Mouse (Mus musculus) intestine, embryonic 16.5 days (tissue): ENCODE results near the gene Cldn18. TPM values are rescaled to one million over a fixed set of nuclear protein-coding genes. Genes with fewer than 3 reads are reported as not detected.

Experiments
- ATAC-seq: fragments of 200-750 bp; cut with Nextera tagmentation; 2 replicates; pipeline ENCODE4 v1.8.0; 2017; ENCODE audit warnings: moderate TSS enrichment, moderate library complexity
- H3K27ac ChIP-seq: fragments of 300-500 bp; sonication (generic); 2 replicates; pipeline ENCODE4 v1.5.1; 2014; ENCODE audit warnings: mild to moderate bottlenecking, low read length
- H3K27me3 ChIP-seq: fragments of 300-500 bp; sonication (generic); replicated peaks from 2 replicates; pipeline ENCODE4 v1.6.1; 2014; ENCODE audit warnings: low read length, control low read depth, mixed read lengths; ENCODE audit not compliant: control insufficient read depth, insufficient read depth
- H3K36me3 ChIP-seq: fragments of 300-500 bp; sonication (generic); 2 replicates; pipeline ENCODE4 v1.6.1; 2014; ENCODE audit warnings: low read length, control low read depth; ENCODE audit not compliant: control insufficient read depth, insufficient read depth
- H3K4me1 ChIP-seq: fragments of 300-500 bp; sonication (generic); 2 replicates; pipeline ENCODE4 v1.6.1; 2014; ENCODE audit warnings: low read length, control low read depth, mixed read lengths; ENCODE audit not compliant: control insufficient read depth, insufficient read depth
- H3K4me2 ChIP-seq: fragments of 300-500 bp; sonication (generic); 2 replicates; pipeline ENCODE4 v1.6.1; 2014; ENCODE audit warnings: low read depth, low read length, control low read depth
- H3K4me3 ChIP-seq: fragments of 300-500 bp; sonication (generic); 2 replicates; pipeline ENCODE4 v1.5.1; 2014; ENCODE audit warnings: mild to moderate bottlenecking, low read length
- H3K9ac ChIP-seq: fragments of 300-500 bp; sonication (generic); 2 replicates; pipeline ENCODE4 v1.6.1; 2014; ENCODE audit warnings: low read depth, low read length
- H3K9me3 ChIP-seq: fragments of 300-500 bp; sonication (generic); 2 replicates; pipeline ENCODE4 v1.6.1; 2016; ENCODE audit warnings: low read length, control low read depth; ENCODE audit not compliant: control insufficient read depth
- WGBS: fragments of 180-500 bp; shearing (Covaris S2); extraction: QIAGEN DNeasy Blood & Tissue Kit; methylation state at CpG from one replicate; pipeline ENCODE4 v1.1.7; 2014; 5-methylcytosine and 5-hydroxymethylcytosine counted together
- polyA plus RNA-seq: library from polyadenylated mRNA; unstranded; fragments of >200 nt; fragmentation: Nextera tagmentation; extraction: Ambion mirVana; gene quantifications from 2 replicates; pipeline ENCODE4 v1.2.1, GENCODE M21; 2015

The Cldn18 gene
- polyA plus RNA-seq, 1 experiment from 2014 or later: 1.1 TPM

DNA sequence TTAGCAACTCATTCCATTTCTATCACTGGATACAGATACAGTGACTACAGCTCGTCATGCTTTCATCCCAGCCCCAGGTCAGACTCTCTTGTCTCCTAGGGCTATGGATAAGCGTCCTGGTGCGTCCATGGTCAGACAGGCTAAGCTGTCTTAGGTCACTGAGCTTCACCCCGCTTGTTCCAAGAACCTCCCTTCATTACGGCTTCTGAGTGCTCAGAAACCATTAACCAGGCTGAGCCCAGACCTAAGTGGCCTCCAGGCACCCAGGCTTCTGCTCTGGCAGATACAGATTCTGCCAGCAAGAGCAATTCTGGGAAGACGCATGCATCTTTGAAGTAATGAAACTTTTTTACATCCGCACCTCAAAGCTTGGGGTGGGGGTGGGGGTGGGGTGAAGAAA lies 26.7 kb downstream of the Cldn18 start:
- Histone ChIP-seq H3K9ac (no peak overlapping the region), H3K9me3 (no peaks in the 10 kb centered on the region), H3K27ac (no peak overlapping the region), H3K4me2 (no peak overlapping the region), H3K4me3 (no peak overlapping the region), H3K36me3 (no peaks in the 10 kb centered on the region), H3K4me1 (no peaks in the 10 kb centered on the region), H3K27me3 (no peaks in the 10 kb centered on the region)
- no peak for ATAC-seq
- WGBS: 82% methylated on average over 7 of the region's 7 CpGs

- Histone ChIP-seq H3K9me3 (no peaks in the 10 kb centered on the region), H3K27ac (no peak overlapping the region), H3K4me3 (no peak overlapping the region), H3K4me1 (no peaks in the 10 kb centered on the region), H3K27me3 (no peaks in the 10 kb centered on the region), H3K36me3 (no peaks in the 10 kb centered on the region), H3K9ac (no peak overlapping the region), H3K4me2 (no peak overlapping the region)
- no peak for ATAC-seq
- WGBS: 96% methylated on average over 5 of the region's 5 CpGs
These were observed 27.3 kb downstream of the Cldn18 start for GRCm38 (mm10) chr9:99689796-99690195.

GRCm38 (mm10) chr9:99685536-99686231 lies 31.4 kb downstream of the Cldn18 start:
- Histone ChIP-seq H3K4me1 (no peaks in the 10 kb centered on the region), H3K4me2 (no peak overlapping the region), H3K4me3 (no peak overlapping the region), H3K9me3 (no peaks in the 10 kb centered on the region), H3K9ac (no peak overlapping the region), H3K27ac (no peak overlapping the region), H3K36me3 (no peaks in the 10 kb centered on the region), H3K27me3 (no peaks in the 10 kb centered on the region)
- ATAC-seq: no peak
- 69% methylated on average over 5 of the region's 5 CpGs for WGBS

DNA sequence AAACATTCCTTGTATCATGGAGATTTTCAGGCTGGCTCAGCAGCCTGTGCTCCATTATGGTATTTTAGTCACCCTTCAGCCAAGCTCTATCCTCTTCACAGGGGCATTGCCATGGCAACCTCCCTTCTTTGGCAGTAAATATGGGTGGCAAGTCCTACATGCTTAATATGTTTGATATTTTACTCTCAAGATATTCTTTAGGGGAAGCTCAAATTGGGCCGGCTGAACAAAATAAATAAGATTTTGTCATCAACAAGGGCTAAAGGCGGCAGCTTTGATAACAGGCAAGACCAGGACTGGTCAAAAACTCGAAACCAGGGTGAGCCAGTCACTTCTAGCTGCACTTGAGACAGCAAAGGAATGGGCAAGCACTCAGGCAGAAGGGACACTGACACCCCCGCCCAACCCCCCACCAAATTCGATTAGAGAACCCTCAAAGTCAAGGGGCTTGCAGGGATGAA lies 32.0 kb downstream of the Cldn18 start:
- H3K9me3 ChIP-seq: no peaks in the 10 kb centered on the region
- H3K4me1 ChIP-seq: no peaks in the 10 kb centered on the region
- no peak overlapping the region for H3K27ac ChIP-seq
- no peak overlapping the region for H3K4me2 ChIP-seq
- no peak overlapping the region for H3K9ac ChIP-seq
- WGBS: 65% methylated on average over 5 of the region's 5 CpGs
- ATAC-seq: no peak
- H3K27me3 ChIP-seq: no peaks in the 10 kb centered on the region
- no peak overlapping the region for H3K4me3 ChIP-seq
- H3K36me3 ChIP-seq: no peaks in the 10 kb centered on the region

DNA sequence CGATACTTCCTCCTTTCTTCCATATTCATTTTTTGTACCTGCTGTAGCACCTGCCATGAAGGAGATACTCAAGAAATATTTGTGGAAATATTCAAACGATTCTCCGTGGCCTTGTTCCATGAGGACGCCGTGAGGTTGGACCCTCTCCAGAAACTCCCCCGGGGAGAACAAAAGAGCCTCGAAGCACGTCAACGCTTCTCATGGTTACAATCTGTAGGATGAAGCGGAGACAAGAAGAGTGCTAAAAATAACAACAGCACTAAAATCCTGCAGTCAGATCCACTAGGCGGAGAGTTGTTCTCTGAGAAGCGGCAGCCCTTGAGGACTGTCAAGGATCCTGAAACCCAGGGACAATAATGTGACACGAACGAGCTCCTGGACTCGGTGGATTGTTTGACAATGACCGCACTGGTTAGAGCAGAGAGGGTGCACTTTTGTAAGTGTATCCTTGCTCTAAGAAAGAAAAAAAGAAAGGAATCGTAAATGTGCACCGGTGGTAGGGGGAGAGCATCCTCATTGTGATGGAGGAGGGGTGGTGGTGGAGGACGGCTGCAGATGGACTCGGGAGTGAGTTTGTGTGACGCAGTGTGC lies 35.0 kb downstream of the Cldn18 start:
- no peak overlapping the region for H3K4me3 ChIP-seq
- WGBS: 81% methylated on average over 21 of the region's 21 CpGs
- H3K27ac ChIP-seq: no peak overlapping the region
- H3K9me3 ChIP-seq: no peaks in the 10 kb centered on the region
- no peak overlapping the region for H3K9ac ChIP-seq
- H3K27me3 ChIP-seq: no peaks in the 10 kb centered on the region
- H3K4me2 ChIP-seq: no peak overlapping the region
- no peaks in the 10 kb centered on the region for H3K36me3 ChIP-seq
- no peaks in the 10 kb centered on the region for H3K4me1 ChIP-seq
- ATAC-seq: no peak

- no peak for ATAC-seq
- WGBS: 71% methylated on average over 3 of the region's 3 CpGs
- no peak overlapping the region for H3K4me2 ChIP-seq
These were observed 41.4 kb downstream of the Cldn18 start for GRCm38 (mm10) chr9:99675714-99676113.

GRCm38 (mm10) chr9:99671603-99672002 lies 45.5 kb downstream of the Cldn18 start:
- peaks cover 14% of the 10 kb centered on the region; the same call in 1 of the 2 replicates for H3K36me3 ChIP-seq
- H3K27ac ChIP-seq: no peak overlapping the region
- no peaks in the 10 kb centered on the region for H3K9me3 ChIP-seq
- WGBS: 32% methylated on average over 2 of the region's 2 CpGs
- no peak overlapping the region for H3K9ac ChIP-seq
- no peak overlapping the region for H3K4me2 ChIP-seq
- no peak for ATAC-seq
- no peaks in the 10 kb centered on the region for H3K27me3 ChIP-seq
- H3K4me1 ChIP-seq: no peaks in the 10 kb centered on the region
- H3K4me3 ChIP-seq: no peak overlapping the region

More at GRCm38 (mm10) chr9:99675714-99676113, 41.4 kb downstream of the Cldn18 start:
- no peaks in the 10 kb centered on the region for H3K9me3 ChIP-seq
- no peak overlapping the region for H3K4me3 ChIP-seq
- H3K4me1 ChIP-seq: no peaks in the 10 kb centered on the region
- no peak overlapping the region for H3K9ac ChIP-seq
- no peaks in the 10 kb centered on the region for H3K36me3 ChIP-seq
- H3K27me3 ChIP-seq: no peaks in the 10 kb centered on the region
- no peak overlapping the region for H3K27ac ChIP-seq

DNA sequence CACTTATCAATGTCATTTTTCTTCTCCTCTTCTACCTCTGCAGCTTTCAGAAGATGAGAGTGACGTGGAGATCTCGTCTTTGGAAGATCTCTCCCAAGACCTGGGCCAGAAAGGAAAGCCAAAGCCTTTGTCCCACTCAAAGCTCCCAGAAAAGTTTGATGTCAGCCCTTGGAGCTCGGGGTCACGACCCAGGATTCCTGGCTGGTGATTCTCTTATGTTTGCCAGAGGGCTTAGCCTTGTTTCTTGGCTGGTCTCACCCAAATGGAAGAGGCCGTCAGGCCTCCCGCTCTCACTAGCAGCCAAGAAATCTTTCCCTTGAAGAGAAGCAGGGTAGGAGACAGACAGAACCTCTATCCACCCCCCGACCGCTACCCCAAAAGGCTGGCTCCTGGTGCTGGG lies 49.5 kb downstream of the Cldn18 start:
- Histone ChIP-seq H3K27me3 (no peaks in the 10 kb centered on the region), H3K4me3 (no peak overlapping the region), H3K4me1 (no peaks in the 10 kb centered on the region), H3K27ac (no peak overlapping the region), H3K9me3 (no peaks in the 10 kb centered on the region), H3K4me2 (no peak overlapping the region), H3K9ac (no peak overlapping the region), H3K36me3 (peaks cover 14% of the 10 kb centered on the region)
- no peak for ATAC-seq
- 82% methylated on average over 8 of the region's 8 CpGs for WGBS

- Histone ChIP-seq H3K27me3 (no peaks in the 10 kb centered on the region), H3K9ac (no peak overlapping the region), H3K27ac (no peak overlapping the region), H3K4me1 (no peaks in the 10 kb centered on the region), H3K4me2 (no peak overlapping the region), H3K4me3 (no peak overlapping the region), H3K36me3 (peaks cover 5% of the 10 kb centered on the region; the same call in 1 of the 2 replicates), H3K9me3 (no peaks in the 10 kb centered on the region)
- WGBS: 88% methylated on average over 10 of the region's 10 CpGs
- no peak for ATAC-seq
These were observed 54.2 kb downstream of the Cldn18 start for GRCm38 (mm10) chr9:99662887-99663286.
